Mouse (Mus musculus) hindlimb bud, embryonic 11.5 days (tissue): ENCODE data around the gene BC052040.

ENCODE experiments used
- DNase-seq: peaks from one replicate; pipeline ENCODE4 v3.0.0-alpha.2; 2012; ENCODE audit warnings: low read depth, low spot score; ENCODE audit errors: extremely low spot score

Gene BC052040

DNA sequence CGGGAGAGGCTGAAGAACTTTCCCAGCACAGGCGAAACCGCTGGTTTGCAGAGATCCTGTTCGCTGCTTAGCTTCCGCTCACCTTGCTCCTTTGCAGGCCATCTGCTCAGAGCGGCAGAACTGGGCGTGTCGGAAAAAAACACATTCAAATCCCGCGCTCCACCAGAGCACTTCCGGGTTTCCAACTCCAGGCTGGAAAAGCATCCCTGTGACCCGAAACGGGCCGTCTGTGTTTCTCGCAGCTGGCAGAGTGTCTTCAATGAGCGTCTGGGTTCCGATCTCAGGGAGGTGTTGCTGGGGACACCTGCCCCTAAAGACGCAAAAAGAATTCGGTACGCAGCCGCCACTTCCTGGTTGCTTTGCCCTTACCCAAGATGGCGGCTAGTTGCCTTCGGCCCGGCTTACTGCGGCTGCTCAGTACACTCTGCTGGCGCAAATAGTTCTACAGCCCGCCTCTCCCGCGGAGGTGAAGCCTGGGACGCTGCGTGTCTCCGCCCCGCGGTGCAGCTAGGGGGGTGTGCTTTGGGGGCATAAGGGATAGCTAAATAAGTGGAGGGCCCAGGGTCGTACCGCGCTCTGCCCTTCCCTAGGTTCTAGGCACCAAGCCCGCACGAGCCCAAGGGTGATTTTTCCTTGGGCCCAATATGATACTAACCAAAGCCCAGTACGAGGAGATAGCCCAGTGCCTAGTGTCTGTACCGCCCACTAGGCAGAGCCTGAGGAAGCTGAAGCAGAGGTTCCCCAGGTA, at the start of gene BC052040:
Gene BC052040, plus strand, starts transcription at position 476 of the 748 bp plus-strand sequence.
- DNase-seq, result peak; percentile 76

DNA sequence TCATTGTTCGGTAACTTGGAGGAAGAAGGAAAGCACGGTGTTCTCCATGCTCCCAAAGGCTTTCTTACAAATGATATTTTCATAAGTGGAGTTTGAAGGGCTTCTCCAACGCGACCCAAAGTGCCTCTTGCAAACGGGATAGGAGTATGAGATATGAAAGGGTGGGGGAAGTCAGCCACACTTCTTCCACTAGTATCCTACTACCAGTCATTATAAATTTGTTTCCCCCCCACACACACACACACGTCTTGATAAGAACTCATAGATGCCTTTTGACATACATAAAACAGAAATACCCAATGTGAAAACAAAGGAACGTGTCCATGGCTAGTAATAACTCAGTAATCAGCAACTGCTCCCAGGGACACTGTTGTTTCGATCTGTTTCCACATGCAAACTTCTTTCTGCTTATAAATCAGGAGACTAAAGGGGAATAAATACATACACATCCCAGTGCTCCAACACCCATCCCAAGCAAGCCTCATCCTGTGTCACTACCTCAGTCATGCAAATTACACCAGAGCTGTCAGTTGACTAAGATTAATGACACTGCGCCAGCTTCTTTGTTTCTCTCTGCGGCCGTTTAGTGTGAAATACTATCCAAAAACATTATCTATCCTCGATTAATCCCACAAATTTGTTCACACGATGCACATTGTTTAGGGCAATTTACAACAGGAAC, 43.4 kb upstream of the BC052040 start:
- no peak for DNase-seq

GRCm38 (mm10) chr2:115538691-115539283, 42.7 kb upstream of the BC052040 start:
- no peak for DNase-seq

GRCm38 (mm10) chr2:115539731-115540130, 41.8 kb upstream of the BC052040 start:
- no peak for DNase-seq

DNA sequence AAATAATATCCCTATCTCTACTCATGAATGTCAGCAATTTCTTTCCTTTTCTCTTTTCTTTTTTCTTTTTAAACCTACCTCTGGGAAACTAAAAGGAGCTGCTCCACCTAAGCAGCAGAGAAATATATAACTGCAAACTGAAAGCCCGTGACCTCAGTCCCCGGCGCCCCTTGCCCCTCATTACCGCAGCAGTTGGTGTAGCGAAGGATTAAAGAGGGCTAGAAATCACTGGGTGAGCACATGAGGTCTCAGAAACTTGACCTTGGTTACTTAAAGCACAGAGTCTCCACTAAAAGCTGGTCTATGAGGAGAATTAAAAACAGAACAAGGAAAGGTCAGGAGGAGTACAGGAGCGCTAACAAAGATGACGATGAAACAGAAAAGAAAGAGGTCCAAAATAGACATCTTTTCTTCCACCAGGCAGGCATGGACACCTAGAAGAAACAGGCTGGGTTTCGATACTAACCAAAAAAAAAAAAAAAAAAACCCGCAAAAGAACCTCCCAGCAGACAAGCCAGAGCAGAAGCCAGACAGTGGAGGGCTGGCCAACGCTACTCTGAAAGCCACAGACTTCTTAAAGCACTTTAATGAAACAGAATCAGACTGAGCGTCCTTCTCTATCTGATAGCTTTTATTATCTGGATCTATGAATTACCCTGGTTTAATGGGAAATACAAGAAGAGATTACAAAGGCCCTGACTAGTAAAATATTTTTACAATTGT, 39.0 kb upstream of the BC052040 start:
- peak; percentile 61 for DNase-seq

GRCm38 (mm10) chr2:115543212-115543611, 38.3 kb upstream of the BC052040 start:
- no peak for DNase-seq

DNA sequence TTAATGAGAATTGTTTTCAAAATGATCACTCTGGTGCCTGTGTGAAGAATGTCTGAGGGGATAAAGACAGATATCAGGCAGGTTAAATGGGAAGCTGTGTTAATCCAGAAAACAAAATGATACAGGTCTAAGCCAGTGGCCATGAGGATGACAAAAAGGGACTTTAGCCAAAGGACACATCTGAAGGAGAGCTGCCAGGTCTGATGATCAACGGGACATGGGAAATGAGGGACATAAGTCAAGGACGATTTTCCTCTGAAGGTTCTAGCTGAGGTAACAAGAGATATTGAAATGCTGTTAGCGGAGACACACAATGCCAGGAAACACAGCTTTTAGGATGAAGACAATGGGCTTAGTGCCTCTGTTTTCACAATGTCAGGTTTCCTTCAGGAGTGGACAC, 29.6 kb upstream of the BC052040 start:
- no peak for DNase-seq

- no peak for DNase-seq
These were observed 19.2 kb upstream of the BC052040 start for GRCm38 (mm10) chr2:115562155-115562827.

DNA sequence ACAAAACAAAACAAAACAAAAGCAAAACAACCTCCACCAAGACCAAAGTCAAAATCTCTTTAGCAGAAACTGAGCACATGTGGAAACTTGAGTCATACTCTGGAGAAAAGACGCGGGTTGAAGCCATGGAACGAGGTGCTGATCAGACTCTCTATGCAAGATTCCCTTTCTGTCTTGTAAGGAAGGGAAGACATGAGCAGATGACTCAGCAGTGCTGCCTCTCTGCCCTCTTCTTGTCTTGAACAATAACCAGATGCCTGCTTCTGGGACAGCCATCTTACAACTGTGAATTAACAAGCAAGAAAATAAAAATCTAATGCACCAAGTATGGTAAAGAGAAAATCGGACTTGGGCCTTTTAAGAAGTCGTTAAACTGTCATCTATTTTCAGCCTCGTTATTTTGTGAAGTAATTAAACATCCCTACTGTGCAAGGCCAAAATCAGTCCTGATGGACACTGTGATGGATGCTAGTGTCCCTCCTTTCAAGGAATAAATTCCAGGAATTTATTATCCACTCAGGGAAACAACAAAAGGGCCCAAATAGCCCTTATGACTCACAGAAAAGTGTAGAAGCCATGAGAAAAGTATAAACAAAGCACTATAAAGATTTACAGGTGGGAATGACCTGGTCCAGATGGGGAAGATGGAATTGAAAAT, 18.0 kb upstream of the BC052040 start:
- DNase-seq, result no peak

DNA sequence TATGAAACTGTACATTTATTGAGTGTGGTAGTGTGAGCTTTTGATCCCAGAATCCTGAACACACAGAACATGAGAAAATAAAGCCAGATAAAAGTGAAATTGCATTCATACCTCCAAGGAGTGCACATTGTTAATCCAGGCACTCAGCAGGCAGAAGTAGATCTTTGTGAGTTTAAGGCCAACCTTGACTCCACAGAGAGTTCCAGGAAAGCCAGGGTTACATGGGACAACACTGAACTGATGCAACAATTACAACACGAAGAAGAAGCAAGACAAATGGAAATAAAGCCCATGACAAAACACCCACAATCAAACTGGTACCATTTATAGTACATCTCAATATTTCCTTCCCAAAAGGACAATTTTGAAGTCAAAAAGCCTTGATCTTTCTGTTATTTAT, 9.5 kb upstream of the BC052040 start:
- DNase-seq, result no peak

DNA sequence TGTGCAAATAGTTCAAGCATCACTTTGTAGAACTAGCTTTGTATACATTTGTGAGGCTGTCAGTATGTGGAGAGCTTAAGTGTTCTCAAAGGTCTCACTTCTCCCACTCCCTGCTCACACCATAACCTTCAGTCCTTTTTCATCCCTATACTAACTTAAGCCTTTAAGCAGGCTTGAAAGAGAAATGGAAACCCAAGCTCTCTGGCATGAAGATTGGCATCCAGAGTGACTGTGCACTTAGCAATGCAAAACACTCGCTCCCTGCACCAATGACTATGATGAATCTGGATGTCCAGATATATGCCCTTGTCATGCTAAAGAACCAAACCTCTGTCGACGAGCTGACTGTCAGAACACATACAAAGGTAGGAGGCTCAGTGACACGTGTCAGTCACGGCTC, 6.7 kb upstream of the BC052040 start:
- DNase-seq, result no peak

- peak; percentile 88 for DNase-seq
These were observed 2.2 kb upstream of the BC052040 start for GRCm38 (mm10) chr2:115579171-115579900.

DNA sequence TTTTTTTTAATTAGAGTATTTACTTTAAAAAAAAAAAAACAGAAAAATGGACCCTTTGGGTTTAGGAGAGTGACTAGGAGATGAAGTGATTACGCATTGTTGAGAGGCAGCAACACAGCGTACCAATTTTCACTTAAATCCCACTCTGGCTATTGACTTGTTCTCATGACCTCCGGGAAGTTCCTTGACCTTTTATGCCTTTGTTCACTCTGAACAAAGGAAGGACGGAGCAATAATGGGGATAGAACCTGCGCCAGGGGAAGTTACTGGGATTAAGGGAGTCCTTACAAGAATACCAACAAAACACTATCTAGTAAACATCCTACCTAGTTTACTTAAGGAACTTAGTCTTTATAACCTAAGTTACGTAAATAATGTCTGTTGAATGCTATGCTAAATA, 1.5 kb upstream of the BC052040 start:
- DNase-seq, result peak; percentile 42

GRCm38 (mm10) chr2:115581989-115582608, 583 bp downstream of the BC052040 start:
- DNase-seq, result no peak

GRCm38 (mm10) chr2:115583776-115584175, 2.3 kb downstream of the BC052040 start:
- no peak for DNase-seq

DNA sequence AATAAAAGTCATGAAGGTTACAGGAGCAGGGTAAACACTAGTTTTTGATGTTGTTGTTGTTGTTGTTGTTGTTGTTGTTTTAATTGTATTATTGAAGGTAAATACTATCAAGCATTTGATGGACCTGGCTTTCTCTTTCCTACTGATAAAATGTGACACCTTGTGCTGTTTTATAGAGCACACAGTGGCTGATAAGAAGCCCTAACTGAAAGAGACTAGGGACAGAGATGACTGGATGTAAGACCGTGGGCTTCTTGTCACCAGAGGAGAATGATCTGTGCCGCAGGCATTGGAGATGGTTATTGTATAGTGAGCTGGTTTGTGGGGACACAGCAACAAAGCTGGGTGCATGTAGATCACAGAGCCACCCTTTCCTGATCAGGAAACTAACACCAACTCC, 9.1 kb downstream of the BC052040 start:
- DNase-seq, result no peak

DNA sequence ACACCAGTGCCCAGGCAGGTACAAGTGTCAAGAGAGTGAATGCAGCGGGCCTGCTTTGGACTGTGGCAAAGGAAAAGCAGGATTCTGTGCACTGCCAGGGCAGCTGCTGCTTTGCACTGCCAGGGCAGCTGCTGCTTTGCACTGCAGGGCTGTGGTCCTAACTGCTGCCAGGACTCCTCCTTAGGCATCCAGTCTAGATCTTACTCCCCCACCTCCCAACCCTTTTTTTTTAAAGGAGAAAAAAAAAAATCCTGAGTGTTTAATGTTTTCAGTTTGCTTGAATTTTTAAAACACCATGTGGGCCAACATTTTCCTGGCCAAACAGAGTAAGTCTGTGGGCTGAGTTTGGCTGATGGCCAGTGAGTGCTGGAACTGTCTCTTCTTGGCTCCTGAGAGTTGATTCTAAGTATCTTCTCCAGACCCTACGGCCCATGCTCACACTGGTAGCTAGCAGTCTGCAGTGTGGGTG, 11.2 kb downstream of the BC052040 start:
- DNase-seq, result no peak

- no peak for DNase-seq
These were observed 15.5 kb downstream of the BC052040 start for GRCm38 (mm10) chr2:115597017-115597416.

DNA sequence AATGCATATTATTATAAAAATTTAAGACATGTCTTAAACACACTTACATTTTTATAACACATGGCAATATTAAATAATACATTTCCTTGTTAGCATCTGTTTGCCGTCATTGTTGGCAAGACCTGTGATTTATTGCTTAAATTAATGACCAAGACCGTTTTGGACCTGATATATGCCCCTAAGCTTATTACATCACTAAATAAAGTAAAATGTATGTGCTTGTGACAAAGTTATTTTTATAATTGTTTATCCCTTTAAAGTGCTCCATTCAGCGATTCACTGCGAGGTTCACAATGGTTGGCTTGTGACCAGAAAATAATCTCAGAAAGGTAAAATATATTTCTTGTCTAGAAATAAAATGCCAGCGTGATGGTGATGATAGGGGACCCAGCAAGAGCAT, 16.8 kb downstream of the BC052040 start:
- peak; percentile 53 for DNase-seq
